ENCODE assay signal across 15 mouse cellular contexts in genomic region chr19:58015741-58016140, GRCm38 (mm10).
"Had no signal": no experiment of that assay in that cellular context is flagged by ENCODE, and none has a peak within 500 bp of the region (broad histone marks: within the 10 kb centered on the region; RNA-seq: fewer than 3 reads in every experiment).

No protein-coding gene starts in this region.

- H3K4me3 ChIP-seq: layer of hippocampus, adult 2 months; limb, embryonic 13.5 days; liver, embryonic 12.5 days; midbrain, embryonic 10.5 days; neural tube, embryonic 13.5 days had no signal

- H3K36me3 ChIP-seq: limb, embryonic 13.5 days; liver, embryonic 12.5 days; midbrain, embryonic 10.5 days; neural tube, embryonic 13.5 days had no signal

- H3K27ac ChIP-seq: kidney, postnatal 0 days; layer of hippocampus, adult 2 months; limb, embryonic 13.5 days; liver, embryonic 12.5 days; midbrain, embryonic 10.5 days; neural tube, embryonic 13.5 days had no signal

- H3K4me2 ChIP-seq: limb, embryonic 13.5 days; liver, embryonic 12.5 days; lung, embryonic 14.5 days; neural tube, embryonic 13.5 days had no signal

- H3K9ac ChIP-seq: limb, embryonic 13.5 days; liver, embryonic 12.5 days; lung, embryonic 14.5 days; neural tube, embryonic 13.5 days had no signal

- H3K4me1 ChIP-seq: liver, embryonic 12.5 days; midbrain, embryonic 10.5 days had no signal

- H3K9me3 ChIP-seq: limb, embryonic 13.5 days; liver, embryonic 12.5 days; midbrain, embryonic 10.5 days; neural tube, embryonic 13.5 days had no signal

- ATAC-seq: liver, embryonic 12.5 days had no signal

- H3K27me3 ChIP-seq: limb, embryonic 13.5 days; liver, embryonic 12.5 days; neural tube, embryonic 13.5 days had no signal

- DNase-seq: kidney, adult 8-10 months; kidney, postnatal 4 days; left cerebral cortex, postnatal 4 days; lung, embryonic 14.5 days; lung, postnatal 10 days; lung, postnatal 4 days; midbrain, embryonic 14.5 days; right cerebral cortex, postnatal 14 days; thymus, postnatal 36 days had no signal
